Mouse (Mus musculus) hindbrain, embryonic 12.5 days (tissue): ENCODE data around the gene Ccdc148. TPM values are rescaled to one million over a fixed set of nuclear protein-coding genes. Genes with fewer than 3 reads are reported as not detected.

Experiments used
- ATAC-seq: fragments of 200-750 bp; cut with Nextera tagmentation; 2 replicates; pipeline ENCODE4 v1.8.0; 2017; ENCODE audit warnings: moderate TSS enrichment; ENCODE audit not compliant: low FRiP score
- H3K27ac ChIP-seq: fragments of 300-500 bp; sonication (generic); 2 replicates; pipeline ENCODE4 v1.5.1; 2016; ENCODE audit warnings: mild to moderate bottlenecking
- H3K27me3 ChIP-seq: fragments of 300-500 bp; sonication (generic); 2 replicates; pipeline ENCODE4 v1.6.1; 2016; ENCODE audit warnings: mild to moderate bottlenecking
- H3K36me3 ChIP-seq: fragments of 300-500 bp; sonication (generic); 2 replicates; pipeline ENCODE4 v1.6.1; 2016; ENCODE audit warnings: mild to moderate bottlenecking
- H3K4me1 ChIP-seq: fragments of 300-500 bp; sonication (generic); 2 replicates; pipeline ENCODE4 v1.6.1; 2016
- H3K4me2 ChIP-seq: fragments of 300-500 bp; sonication (generic); replicated peaks from 2 replicates; pipeline ENCODE4 v1.6.1; 2016; ENCODE audit warnings: mild to moderate bottlenecking
- H3K4me3 ChIP-seq: fragments of 300-500 bp; sonication (generic); 2 replicates; pipeline ENCODE4 v1.5.1; 2016; ENCODE audit warnings: mild to moderate bottlenecking
- H3K9ac ChIP-seq: fragments of 300-500 bp; sonication (generic); 2 replicates; pipeline ENCODE4 v1.6.1; 2016; ENCODE audit warnings: mild to moderate bottlenecking, moderate library complexity
- H3K9me3 ChIP-seq: fragments of 300-500 bp; sonication (generic); replicated peaks from 2 replicates; pipeline ENCODE4 v1.6.1; 2016; ENCODE audit warnings: mild to moderate bottlenecking
- WGBS: fragments of 180-500 bp; shearing (Covaris S2); methylation state at CpG from one replicate; pipeline ENCODE4 v1.1.7; 2016; 5-methylcytosine and 5-hydroxymethylcytosine counted together
- polyA plus RNA-seq: library from polyadenylated mRNA; unstranded; fragments of >200 nt; fragmentation: Nextera tagmentation; extraction: Ambion mirVana; gene quantifications from 2 replicates; pipeline ENCODE4 v1.2.1, GENCODE M21; 2016

The Ccdc148 gene
- polyA plus RNA-seq, 1 experiment from 2014 or later = 2.6 TPM

- Histone ChIP-seq H3K36me3 (no peaks in the 10 kb centered on the region), H3K27ac (no peak overlapping the region)
Measured at GRCm38 (mm10) chr2:59155428-59155827, 5.1 kb downstream of the Ccdc148 start.

GRCm38 (mm10) chr2:59131044-59131443, 29.4 kb downstream of the Ccdc148 start:
- H3K9me3 ChIP-seq = no peaks in the 10 kb centered on the region
- no peak for ATAC-seq
- no peak overlapping the region for H3K9ac ChIP-seq
- no peak overlapping the region for H3K27ac ChIP-seq
- no peaks in the 10 kb centered on the region for H3K36me3 ChIP-seq
- no peaks in the 10 kb centered on the region for H3K27me3 ChIP-seq
- whole genome bisulfite sequencing = 91% methylated on average over 8 of the region's 8 CpGs
- 0 out of 2 replicates have a peak, but pooled peaks cover 2% of the 10 kb centered on the region for H3K4me1 ChIP-seq
- H3K4me3 ChIP-seq = no peak overlapping the region
- H3K4me2 ChIP-seq = no peak overlapping the region

More at GRCm38 (mm10) chr2:59155428-59155827, 5.1 kb downstream of the Ccdc148 start:
- H3K9me3 ChIP-seq = no peaks in the 10 kb centered on the region
- H3K4me2 ChIP-seq = no peak overlapping the region
- no peak for ATAC-seq
- no peaks in the 10 kb centered on the region for H3K27me3 ChIP-seq
- H3K4me1 ChIP-seq = peaks cover 4% of the 10 kb centered on the region
- no peak overlapping the region for H3K9ac ChIP-seq
- H3K4me3 ChIP-seq = no peak overlapping the region

GRCm38 (mm10) chr2:59129821-59130220, 30.7 kb downstream of the Ccdc148 start:
- Histone ChIP-seq H3K27me3 (no peaks in the 10 kb centered on the region), H3K36me3 (no peaks in the 10 kb centered on the region), H3K4me2 (no peak overlapping the region), H3K9me3 (no peaks in the 10 kb centered on the region), H3K27ac (no peak overlapping the region), H3K4me1 (0 out of 2 replicates have a peak, but pooled peaks cover 2% of the 10 kb centered on the region), H3K4me3 (no peak overlapping the region), H3K9ac (no peak overlapping the region)
- 90% methylated on average over 8 of the region's 8 CpGs for WGBS
- no peak for ATAC-seq

GRCm38 (mm10) chr2:59129023-59129422, 31.5 kb downstream of the Ccdc148 start:
- H3K4me2 ChIP-seq = no peak overlapping the region

GRCm38 (mm10) chr2:59055615-59056145, 104.8 kb downstream of the Ccdc148 start:
- WGBS = 83% methylated on average over 5 of the region's 5 CpGs
- Histone ChIP-seq H3K4me2 (no peak overlapping the region), H3K4me1 (no peaks in the 10 kb centered on the region), H3K27me3 (no peaks in the 10 kb centered on the region), H3K36me3 (no peaks in the 10 kb centered on the region), H3K9ac (no peak overlapping the region), H3K27ac (no peak overlapping the region), H3K4me3 (no peak overlapping the region), H3K9me3 (no peaks in the 10 kb centered on the region)
- no peak for ATAC-seq

More at GRCm38 (mm10) chr2:59129023-59129422, 31.5 kb downstream of the Ccdc148 start:
- no peaks in the 10 kb centered on the region for H3K9me3 ChIP-seq
- no peak overlapping the region for H3K27ac ChIP-seq
- no peak overlapping the region for H3K9ac ChIP-seq
- no peaks in the 10 kb centered on the region for H3K27me3 ChIP-seq
- 89% methylated on average over 7 of the region's 7 CpGs for WGBS
- H3K36me3 ChIP-seq = no peaks in the 10 kb centered on the region
- H3K4me1 ChIP-seq = 0 out of 2 replicates have a peak, but pooled peaks cover 2% of the 10 kb centered on the region
- H3K4me3 ChIP-seq = no peak overlapping the region
- ATAC-seq = no peak

GRCm38 (mm10) chr2:59054339-59054738, 106.1 kb downstream of the Ccdc148 start:
- Histone ChIP-seq H3K9me3 (no peaks in the 10 kb centered on the region), H3K27ac (no peak overlapping the region), H3K9ac (no peak overlapping the region), H3K36me3 (no peaks in the 10 kb centered on the region), H3K4me1 (no peaks in the 10 kb centered on the region), H3K4me2 (no peak overlapping the region), H3K4me3 (no peak overlapping the region), H3K27me3 (no peaks in the 10 kb centered on the region)
- ATAC-seq = no peak
- WGBS = 63% methylated on average over 5 of the region's 5 CpGs

- no peaks in the 10 kb centered on the region for H3K9me3 ChIP-seq
- H3K27me3 ChIP-seq = no peaks in the 10 kb centered on the region
- H3K27ac ChIP-seq = no peak overlapping the region
- H3K4me1 ChIP-seq = no peaks in the 10 kb centered on the region
- no peak overlapping the region for H3K4me3 ChIP-seq
- H3K4me2 ChIP-seq = no peak overlapping the region
- ATAC-seq = no peak
- 56% methylated on average over 7 of the region's 7 CpGs for WGBS
- H3K36me3 ChIP-seq = no peaks in the 10 kb centered on the region
- H3K9ac ChIP-seq = no peak overlapping the region
Measured at GRCm38 (mm10) chr2:59053461-59054039, 106.9 kb downstream of the Ccdc148 start.

- ATAC-seq = no peak
- whole genome bisulfite sequencing = 70% methylated on average over 8 of the region's 8 CpGs
- Histone ChIP-seq H3K36me3 (no peaks in the 10 kb centered on the region), H3K27ac (no peak overlapping the region), H3K9ac (no peak overlapping the region), H3K4me3 (no peak overlapping the region), H3K27me3 (no peaks in the 10 kb centered on the region), H3K9me3 (no peaks in the 10 kb centered on the region), H3K4me1 (no peaks in the 10 kb centered on the region), H3K4me2 (no peak overlapping the region)
Measured at GRCm38 (mm10) chr2:59050245-59050824, 110.1 kb downstream of the Ccdc148 start.

GRCm38 (mm10) chr2:59049686-59050085, 110.8 kb downstream of the Ccdc148 start:
- H3K27ac ChIP-seq = no peak overlapping the region
- H3K4me2 ChIP-seq = no peak overlapping the region
- no peak overlapping the region for H3K9ac ChIP-seq
- no peaks in the 10 kb centered on the region for H3K9me3 ChIP-seq
- H3K27me3 ChIP-seq = no peaks in the 10 kb centered on the region
- H3K4me1 ChIP-seq = no peaks in the 10 kb centered on the region
- no peak overlapping the region for H3K4me3 ChIP-seq
- WGBS = 44% methylated on average over 4 of the region's 4 CpGs
- H3K36me3 ChIP-seq = no peaks in the 10 kb centered on the region
- ATAC-seq = no peak

GRCm38 (mm10) chr2:59048775-59049451, 111.6 kb downstream of the Ccdc148 start:
- H3K9me3 ChIP-seq = no peaks in the 10 kb centered on the region
- H3K9ac ChIP-seq = no peak overlapping the region
- no peaks in the 10 kb centered on the region for H3K4me1 ChIP-seq
- WGBS = 50% methylated on average over 5 of the region's 6 CpGs
- H3K4me2 ChIP-seq = no peak overlapping the region
- ATAC-seq = no peak
- no peak overlapping the region for H3K27ac ChIP-seq
- no peaks in the 10 kb centered on the region for H3K27me3 ChIP-seq
- H3K4me3 ChIP-seq = no peak overlapping the region
- H3K36me3 ChIP-seq = no peaks in the 10 kb centered on the region

GRCm38 (mm10) chr2:59043313-59044032, 117.0 kb downstream of the Ccdc148 start:
- Histone ChIP-seq H3K9ac (no peak overlapping the region), H3K9me3 (no peaks in the 10 kb centered on the region), H3K27ac (no peak overlapping the region), H3K4me3 (no peak overlapping the region), H3K4me2 (no peak overlapping the region), H3K36me3 (no peaks in the 10 kb centered on the region), H3K27me3 (no peaks in the 10 kb centered on the region), H3K4me1 (no peaks in the 10 kb centered on the region)
- 68% methylated on average over 22 of the region's 22 CpGs for WGBS
- ATAC-seq = no peak

GRCm38 (mm10) chr2:59042616-59043015, 117.9 kb downstream of the Ccdc148 start:
- no peak overlapping the region for H3K4me3 ChIP-seq
- no peaks in the 10 kb centered on the region for H3K36me3 ChIP-seq
- no peaks in the 10 kb centered on the region for H3K9me3 ChIP-seq
- no peaks in the 10 kb centered on the region for H3K4me1 ChIP-seq
- ATAC-seq = no peak
- no peak overlapping the region for H3K4me2 ChIP-seq
- H3K9ac ChIP-seq = no peak overlapping the region
- WGBS = 62% methylated on average over 13 of the region's 13 CpGs
- no peaks in the 10 kb centered on the region for H3K27me3 ChIP-seq
- no peak overlapping the region for H3K27ac ChIP-seq
